Mouse (Mus musculus) cerebellum, adult 18-20 months (tissue): ENCODE results near the gene Poldip2.

Experiments
- DNase-seq, 2 experiments: peaks; one replicate each; pipeline ENCODE4 v3.0.0; 2021

The Poldip2 gene

GRCm38 (mm10) chr11:78547718-78548460 lies 35.9 kb downstream of the Poldip2 start:
- no peak for DNase-seq

GRCm38 (mm10) chr11:78549491-78549987 lies 37.5 kb downstream of the Poldip2 start:
- no peak for DNase-seq

GRCm38 (mm10) chr11:78550168-78551058 lies 38.4 kb downstream of the Poldip2 start, which contains the start of gene Tmem97:
Tmem97 (minus strand) TSS chr11:78550777.
- DNase-seq = peak; percentile 94 to 96

GRCm38 (mm10) chr11:78551059-78551398 lies 39.0 kb downstream of the Poldip2 start:
- DNase-seq = no peak

GRCm38 (mm10) chr11:78555623-78556022 lies 43.6 kb downstream of the Poldip2 start:
- no peak for DNase-seq

- no peak for DNase-seq
Observed at GRCm38 (mm10) chr11:78556070-78556469, 44.1 kb downstream of the Poldip2 start.

- no peak for DNase-seq
Observed at GRCm38 (mm10) chr11:78557241-78557640, 45.2 kb downstream of the Poldip2 start.

- DNase-seq = peak; percentile 74 to 78
Observed at GRCm38 (mm10) chr11:78560447-78560846, 48.5 kb downstream of the Poldip2 start.

- DNase-seq = no peak
Observed at GRCm38 (mm10) chr11:78566775-78567174, 54.8 kb downstream of the Poldip2 start.

GRCm38 (mm10) chr11:78567614-78568013 lies 55.6 kb downstream of the Poldip2 start:
- DNase-seq = no peak

- DNase-seq = no peak
Observed at GRCm38 (mm10) chr11:78568827-78569226, 56.8 kb downstream of the Poldip2 start.

GRCm38 (mm10) chr11:78569806-78570205 lies 57.8 kb downstream of the Poldip2 start:
- no peak for DNase-seq

- DNase-seq = no peak
Observed at GRCm38 (mm10) chr11:78571441-78571840, 59.4 kb downstream of the Poldip2 start.

- no peak for DNase-seq
Observed at GRCm38 (mm10) chr11:78571854-78572253, 59.9 kb downstream of the Poldip2 start.
